Mouse (Mus musculus) cortical plate, adult 2 months (tissue): ENCODE data around the gene Mrpl24.
"Not testable (repeated sequence)": the region's sequence is repeated elsewhere in the genome, so short reads cannot be mapped to it uniquely, and the experiment has no call there.

ENCODE experiments used
- CTCF ChIP-seq: fragments of 200-500 bp; IDR thresholded peaks from 2 replicates; pipeline ENCODE4 v1.5.1; 2011; ENCODE audit warnings: mild to moderate bottlenecking, control low read depth, low read length; ENCODE audit not compliant: insufficient read depth; ENCODE audit errors: extremely low read depth
- POLR2A ChIP-seq: fragments of 200-500 bp; IDR thresholded peaks from 2 replicates; pipeline ENCODE4 v1.6.1; 2011; ENCODE audit warnings: mild to moderate bottlenecking, low read length, control low read depth; ENCODE audit not compliant: insufficient read depth; ENCODE audit errors: extremely low read depth

DNA sequence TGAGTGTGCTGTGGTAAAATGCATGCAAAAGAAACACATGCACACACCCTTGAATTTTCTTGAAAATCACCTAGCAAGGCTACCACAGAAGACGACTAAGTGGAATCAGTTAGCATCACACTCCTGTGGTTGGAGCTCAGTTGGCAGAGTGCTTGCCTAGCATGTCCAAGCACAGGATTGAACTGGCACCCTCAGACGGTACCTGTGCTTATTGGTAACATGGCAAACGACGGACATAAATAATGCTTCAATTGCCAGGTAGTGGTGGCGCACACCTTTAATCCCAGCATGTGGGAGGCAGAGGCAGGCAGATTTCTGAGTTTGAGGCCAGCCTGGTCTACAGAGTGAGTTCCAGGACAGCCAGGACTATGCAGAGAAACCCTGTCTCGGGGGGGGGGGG, 17.3 kb upstream of the Mrpl24 start:
- TF ChIP-seq CTCF, POLR2A: not testable (repeated sequence)
